Mouse (Mus musculus): Measurements from ENCODE around the gene Psmb8.
A peak's percentile ranks its signal among the peaks of the same experiment; 100 is the strongest.
"Not testable (repeated sequence)": the region's sequence is repeated elsewhere in the genome, so short reads cannot be mapped to it uniquely, and the experiment has no call there.

Gene Psmb8

GRCm38 (mm10) chr17:34213936-34214335, 16.4 kb downstream of the Psmb8 start:
- DNase-seq: no peak

- peak in 1 of 2 experiments; percentile 4 for DNase-seq
Measured at GRCm38 (mm10) chr17:34215176-34215575, 17.7 kb downstream of the Psmb8 start.

- peak in 1 of 2 experiments; percentile 7 for DNase-seq
Measured at GRCm38 (mm10) chr17:34217216-34217928, 19.9 kb downstream of the Psmb8 start.

- DNase-seq: peak in 1 of 2 experiments; percentile 3
Measured at GRCm38 (mm10) chr17:34217986-34218385, 20.5 kb downstream of the Psmb8 start.

GRCm38 (mm10) chr17:34218675-34219074, 21.2 kb downstream of the Psmb8 start:
- DNase-seq: peak in 1 of 2 experiments; percentile 46

- DNase-seq: peak in 1 of 2 experiments; percentile 72
Measured at GRCm38 (mm10) chr17:34219096-34219495, 21.6 kb downstream of the Psmb8 start.

GRCm38 (mm10) chr17:34219801-34220200, 22.3 kb downstream of the Psmb8 start:
- DNase-seq: not testable (repeated sequence)

GRCm38 (mm10) chr17:34220401-34220800, 22.9 kb downstream of the Psmb8 start:
- DNase-seq: not testable (repeated sequence)

- DNase-seq: no peak
Measured at GRCm38 (mm10) chr17:34224816-34225215, 27.3 kb downstream of the Psmb8 start.

GRCm38 (mm10) chr17:34225426-34225825, 27.9 kb downstream of the Psmb8 start:
- no peak for DNase-seq

GRCm38 (mm10) chr17:34225911-34226310, 28.4 kb downstream of the Psmb8 start:
- DNase-seq: not testable (repeated sequence)

GRCm38 (mm10) chr17:34230971-34231370, 33.5 kb downstream of the Psmb8 start:
- DNase-seq: peak in 1 of 2 experiments; percentile 6

GRCm38 (mm10) chr17:34232021-34232420, 34.5 kb downstream of the Psmb8 start:
- peak in 1 of 2 experiments; percentile 1 for DNase-seq

- peak; percentile 78 to 87 for DNase-seq
Measured at GRCm38 (mm10) chr17:34234926-34235325, 37.4 kb downstream of the Psmb8 start.

GRCm38 (mm10) chr17:34236691-34237090, 39.2 kb downstream of the Psmb8 start:
- DNase-seq: peak in 1 of 2 experiments; percentile 3

GRCm38 (mm10) chr17:34237741-34238140, 40.2 kb downstream of the Psmb8 start:
- no peak for DNase-seq

- peak in 1 of 2 experiments; percentile 45 for DNase-seq
Measured at GRCm38 (mm10) chr17:34238706-34239105, 41.2 kb downstream of the Psmb8 start, which contains the start of gene H2-Ob. H2-Ob (plus strand) TSS chr17:34238903.

GRCm38 (mm10) chr17:34239601-34240041, 42.1 kb downstream of the Psmb8 start:
- DNase-seq: peak in 1 of 2 experiments; percentile 16

- DNase-seq: no peak
Measured at GRCm38 (mm10) chr17:34240366-34240765, 42.8 kb downstream of the Psmb8 start.

- DNase-seq: peak in 1 of 2 experiments; percentile 2
Measured at GRCm38 (mm10) chr17:34240916-34241315, 43.4 kb downstream of the Psmb8 start.

- no peak for DNase-seq
Measured at GRCm38 (mm10) chr17:34244656-34245055, 47.1 kb downstream of the Psmb8 start.

GRCm38 (mm10) chr17:34247047-34247446, 49.5 kb downstream of the Psmb8 start:
- DNase-seq: no peak

- DNase-seq: peak in 1 of 2 experiments; percentile 1
Measured at GRCm38 (mm10) chr17:34248764-34249163, 51.2 kb downstream of the Psmb8 start.

- peak in 1 of 2 experiments; percentile 1 for DNase-seq
Measured at GRCm38 (mm10) chr17:34249361-34249760, 51.8 kb downstream of the Psmb8 start.

All from thymus, adult 18-20 months (tissue).